Mouse (Mus musculus): Measurements from ENCODE around the gene Lgi4.

DNA sequence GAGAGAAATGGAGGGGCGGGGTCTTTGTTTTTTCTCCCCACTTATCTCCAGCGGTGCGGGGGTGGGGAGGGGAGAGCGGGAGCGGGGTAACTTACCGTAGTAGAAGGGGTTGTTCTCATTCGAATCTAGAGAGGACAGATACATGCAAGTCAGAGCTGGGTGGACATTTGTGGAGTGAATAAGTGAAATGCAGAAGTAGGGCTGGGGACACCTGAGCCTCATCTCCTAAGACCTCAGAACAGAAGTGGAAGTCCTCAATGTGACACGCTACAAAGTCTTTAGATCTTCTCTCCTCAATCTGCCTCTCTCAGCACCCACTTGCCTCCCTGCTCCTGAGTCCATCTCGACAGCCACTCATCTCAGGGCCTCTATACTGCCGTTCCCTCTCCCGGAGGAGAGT, 23.9 kb upstream of the Lgi4 start:
- TF ChIP-seq POLR2A (IDR thresholded peaks at IDR 0.05; ENCODE audit: insufficient read length, low read depth) (no peak), TCF12 (IDR thresholded peaks at IDR 0.05; ENCODE audit: insufficient read depth, poor library complexity, severe bottlenecking) (no peak), MYOG (IDR thresholded peaks at IDR 0.05; ENCODE audit: control insufficient read depth in 1 of 3, insufficient read depth in 1 of 3, insufficient read length in 2 of 3, low read depth in 2 of 3) (no peak), MYOD1 (IDR thresholded peaks at IDR 0.05; ENCODE audit: control insufficient read depth in 1 of 3, insufficient read length in 2 of 3, low read depth in 2 of 3) (no peak), E2F4 (IDR thresholded peaks at IDR 0.05; ENCODE audit: insufficient read depth) (no peak), USF1 (IDR thresholded peaks at IDR 0.05; ENCODE audit: low read depth) (no peak), CEBPB (IDR thresholded peaks at IDR 0.05; ENCODE audit: insufficient read depth, poor library complexity, severe bottlenecking) (no peak), POLR2AphosphoS2 (IDR thresholded peaks at IDR 0.05; ENCODE audit: insufficient read length, low read depth) (no peak), SRF (IDR thresholded peaks at IDR 0.05; ENCODE audit: control insufficient read depth, insufficient read length, low read depth) (no peak), MAX (IDR thresholded peaks at IDR 0.05; ENCODE audit: low read depth) (no peak), REST (IDR thresholded peaks at IDR 0.05; ENCODE audit: insufficient read depth, insufficient read length) (no peak), TCF3 (IDR thresholded peaks at IDR 0.05; ENCODE audit: insufficient read length, low read depth) (no peak)
